Mouse (Mus musculus) heart, postnatal 10 days (tissue): ENCODE measurements around the gene Ccng1. TPM values are rescaled to one million over a fixed set of nuclear protein-coding genes. Genes with fewer than 3 reads are reported as not detected.
"Not testable (repeated sequence)": the region's sequence is repeated elsewhere in the genome, so short reads cannot be mapped to it uniquely, and the experiment has no call there.

Experiments
- DNase-seq, 2 experiments: peaks; one replicate each; pipeline ENCODE4 v3.0.0; 2021
- intact Hi-C: fragments of 180-260 bp; cut with DNase I; formaldehyde crosslinking; loops from one replicate; pipeline ENCODE4 v1.15.1; 2025
- total RNA-seq, 2 experiments: library from RNA; stranded (reverse); gene quantifications; 2 replicates each; pipeline ENCODE4 v1.2.3; 2021

Gene Ccng1
- total RNA-seq, 2 experiments from 2014 or later: 231 TPM

DNA sequence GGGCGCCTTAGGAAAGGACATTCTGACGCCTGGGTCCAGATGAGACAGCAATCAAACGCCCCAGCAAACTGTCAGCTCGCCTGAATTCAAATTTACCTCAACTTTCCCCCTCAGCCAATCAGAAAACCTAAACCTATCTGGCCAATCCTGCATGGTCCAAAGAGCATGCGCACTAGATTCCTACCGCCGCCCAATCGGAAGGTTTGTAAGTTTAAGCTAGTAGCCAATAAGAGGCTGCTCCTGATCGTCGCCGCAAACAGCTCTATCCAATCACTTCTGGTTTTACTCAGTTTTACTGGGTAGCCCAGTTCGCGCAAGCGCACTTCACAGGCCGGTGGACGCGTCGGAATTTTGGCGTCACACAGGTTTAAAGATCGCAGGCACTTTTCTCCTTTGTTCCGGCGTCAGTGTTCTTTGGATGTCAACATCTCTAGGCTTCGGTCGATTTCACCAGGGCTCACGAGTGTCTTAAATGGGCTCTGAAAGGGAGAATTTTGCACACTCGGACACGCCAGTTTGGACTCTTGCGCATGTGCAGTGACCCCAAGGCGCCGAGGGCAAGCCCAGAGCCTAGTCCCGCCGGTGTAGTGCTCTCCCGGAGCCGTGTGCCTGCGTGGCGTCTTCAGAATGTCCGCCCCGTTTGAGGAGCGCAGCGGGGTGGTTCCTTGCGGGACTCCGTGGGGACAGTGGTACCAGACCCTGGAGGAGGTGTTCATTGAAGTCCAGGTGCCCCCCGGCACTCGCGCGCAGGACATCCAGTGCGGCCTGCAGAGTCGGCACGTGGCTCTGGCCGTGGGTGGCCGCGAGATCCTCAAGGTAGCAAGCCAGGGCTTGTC lies 21.6 kb downstream of the Ccng1 start, which contains the start of the genes Hmmr and Nudcd2:
Gene Hmmr (minus strand): TSS at position 84 of the 836 bp plus-strand sequence.
Gene Nudcd2 (plus strand): TSS at position 329 of the 836 bp plus-strand sequence.
- peak; percentile 92 to 96 for DNase-seq
- intact Hi-C loops: loop anchor here (5.0 kb wide), 1 partner anchor 41 kb away; no protein-coding TSS in a partner anchor

DNA sequence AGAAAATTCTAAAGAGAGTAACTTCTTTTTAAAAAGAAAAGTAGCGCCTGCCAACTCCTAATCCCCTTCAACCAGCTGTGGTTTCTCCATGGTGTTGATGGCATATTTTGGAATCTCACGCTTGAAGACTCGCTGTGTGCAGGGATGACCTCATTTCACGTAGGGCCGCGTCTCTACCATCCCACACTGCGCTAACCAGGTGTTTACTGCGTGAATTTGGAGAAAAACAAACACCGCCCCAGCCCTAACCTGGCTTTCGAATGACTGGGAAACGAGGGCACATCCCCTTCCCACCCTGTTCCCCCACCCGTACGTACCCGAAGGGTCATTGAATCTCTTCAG lies 22.1 kb downstream of the Ccng1 start:
- intact Hi-C loops: loop anchor here (5.0 kb wide), 1 partner anchor 41 kb away; no protein-coding TSS in a partner anchor

DNA sequence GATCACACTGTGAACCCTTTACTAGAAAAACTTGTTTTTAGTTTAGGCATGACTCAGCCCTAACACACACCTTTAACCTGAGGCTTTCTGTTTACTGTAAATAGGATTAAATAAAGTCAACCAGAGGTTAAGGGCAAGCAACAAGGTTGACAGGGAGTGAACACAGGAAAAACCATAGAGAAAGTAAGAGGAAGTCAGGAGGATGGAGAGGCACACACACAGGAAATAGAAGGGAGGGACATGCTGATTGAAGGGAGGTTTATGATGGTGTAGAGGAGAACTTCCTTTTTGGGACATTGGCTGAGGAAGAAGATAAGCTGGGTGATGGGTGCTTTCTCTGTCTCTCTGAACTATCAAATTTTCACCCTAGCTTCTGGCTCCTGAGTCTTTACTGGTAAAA lies 36.8 kb downstream of the Ccng1 start:
- no peak for DNase-seq
- intact Hi-C loops: no loop called here

More for the DNA sequence above, 22.1 kb downstream of the Ccng1 start:
- no peak for DNase-seq

DNA sequence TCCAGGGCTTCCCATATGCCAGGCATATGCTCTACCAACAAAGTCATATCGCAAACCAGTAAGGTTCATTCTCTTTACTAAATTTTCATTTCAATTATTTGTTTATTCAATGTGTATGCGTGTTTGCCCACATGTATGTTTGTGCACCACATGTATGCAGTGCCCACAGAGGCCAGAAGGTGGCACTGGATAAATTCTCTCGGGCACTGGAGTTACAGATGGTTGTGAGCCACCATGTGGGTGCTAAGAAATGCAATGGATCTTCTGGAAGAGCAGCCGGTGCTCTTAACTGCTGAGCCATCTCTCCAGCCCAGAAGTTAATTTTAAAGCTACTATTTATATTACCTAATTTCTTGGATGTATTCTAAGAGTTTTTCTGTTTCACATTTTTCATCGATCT lies 39.6 kb downstream of the Ccng1 start:
- intact Hi-C loops: no loop called here
- no peak for DNase-seq

DNA sequence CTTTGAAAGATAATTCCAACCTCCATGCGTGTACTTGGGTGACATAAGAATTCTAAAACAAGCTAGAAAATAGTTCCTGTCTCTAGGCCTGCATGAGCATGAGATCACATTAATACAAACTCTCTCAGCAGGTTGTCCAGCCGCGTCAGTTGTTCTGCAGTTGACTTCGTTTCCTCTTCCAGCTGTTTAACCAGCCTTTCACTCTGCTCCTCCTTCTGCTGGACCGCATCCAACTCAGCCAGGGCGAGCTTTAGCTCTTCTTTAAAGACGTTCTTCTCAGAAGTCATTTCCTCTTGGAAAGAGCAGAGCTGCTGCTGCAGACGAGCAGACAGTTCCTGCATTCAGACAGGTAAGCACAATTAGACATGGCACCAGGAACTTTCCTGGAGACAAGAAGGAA lies 41.3 kb downstream of the Ccng1 start:
- intact Hi-C loops: no loop called here
- DNase-seq: peak in 1 of 2 experiments; percentile 23

DNA sequence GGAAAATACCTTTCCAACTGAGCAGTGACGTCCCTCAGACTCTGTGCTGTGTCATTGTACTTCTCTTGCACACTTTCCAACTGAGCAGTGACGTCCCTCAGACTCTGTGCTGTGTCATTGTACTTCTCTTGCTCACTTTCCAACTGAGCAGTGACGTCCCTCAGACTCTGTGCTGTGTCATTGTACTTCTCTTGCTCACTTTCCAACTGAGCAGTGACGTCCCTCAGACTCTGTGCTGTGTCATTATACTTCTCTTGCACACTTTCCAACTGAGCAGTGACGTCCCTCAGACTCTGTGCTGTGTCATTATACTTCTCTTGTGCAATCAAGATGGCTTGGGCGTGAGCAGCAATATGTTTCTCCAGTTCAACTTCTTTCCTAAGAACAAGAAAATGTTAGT lies 45.2 kb downstream of the Ccng1 start:
- DNase-seq, intact Hi-C loops: not testable (repeated sequence)

Other genes with a start within 250 kb of the Ccng1 start
- gene Mat2b, start 60.1 kb downstream of the Ccng1 start, total RNA-seq: 10 to 100 TPM; 95.1 to 96.9 TPM
- 10 to 100 TPM; 10.1 to 10.7 TPM for gene Hmmr, start 21.9 kb downstream of the Ccng1 start, total RNA-seq
- 10 to 100 TPM; 22.1 to 22.6 TPM for gene Nudcd2, start 21.6 kb downstream of the Ccng1 start, total RNA-seq